Mouse (Mus musculus) ES-E14 (cell line): ENCODE data around the gene Rnf180.

Source experiments
- ZC3H11A ChIP-seq: IDR thresholded peaks from 2 replicates; pipeline ENCODE4 v1.6.1; 2012; ENCODE audit warnings: low read depth, mild to moderate bottlenecking, inconsistent platforms, low read length, borderline replicate concordance
- ZNF384 ChIP-seq: IDR thresholded peaks from 2 replicates; pipeline ENCODE4 v1.6.1; 2012; ENCODE audit warnings: low read depth, low read length, inconsistent platforms

DNA sequence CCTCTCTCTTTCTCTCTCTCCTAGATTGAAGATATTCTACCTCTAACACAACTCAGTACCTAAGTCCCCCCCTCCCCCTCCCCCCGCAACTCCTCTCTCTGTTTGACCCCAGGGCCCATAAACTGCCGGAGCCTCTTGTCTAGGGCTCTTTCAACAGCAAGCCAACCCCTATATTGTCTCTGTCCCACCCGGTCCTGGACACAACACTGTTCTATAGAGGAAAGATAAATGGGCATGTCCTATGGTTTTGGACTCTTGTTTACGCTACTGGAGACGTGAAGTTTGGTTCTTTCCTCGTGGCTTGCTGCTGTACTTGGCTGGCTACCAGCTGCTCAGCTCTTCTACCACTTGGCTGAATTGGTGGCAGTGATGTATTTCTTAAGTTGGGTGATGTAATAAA lies 129.2 kb downstream of the Rnf180 start:
- TF ChIP-seq ZNF384 (no peak), ZC3H11A (no peak)
